Mouse (Mus musculus): ENCODE results near the gene Gm10300. TPM values are rescaled to one million over a fixed set of nuclear protein-coding genes. Genes with fewer than 3 reads are reported as not detected.

Gm10300 gene
- total and polyA plus RNA-seq, 3 experiments: 0.08 TPM; not detected in 2

- Histone ChIP-seq H3K4me3 (replicated peaks in 1 of 3; ENCODE audit: low read depth in 2 of 3, low read length in 2 of 3, poor library complexity in 1 of 3) (no peak overlapping the region), H3K4me2 (ENCODE audit: insufficient read depth, low read depth, poor library complexity, severe bottlenecking) (no peak overlapping the region), H3K9me3 (replicated peaks; ENCODE audit: low read length) (no peaks in the 10 kb centered on the region), H3K36me3 (replicated peaks in 1 of 2; ENCODE audit: control insufficient read depth in 1 of 2, insufficient read depth in 1 of 2, low read length in 1 of 2) (no peaks in the 10 kb centered on the region), H3K9ac (ENCODE audit: insufficient read depth, low read depth) (no peak overlapping the region), H3K27me3 (replicated peaks) (no peaks in the 10 kb centered on the region), H3K27ac (ENCODE audit: insufficient read depth, low read depth) (no peak overlapping the region), H3K79me2 (replicated peaks; ENCODE audit: control insufficient read depth, extremely low read depth, insufficient read depth, poor library complexity, severe bottlenecking) (no peaks in the 10 kb centered on the region), H3K4me1 (ENCODE audit: control insufficient read depth in 1 of 2, insufficient read depth in 2 of 2) (peaks cover 0 to 31% of the 10 kb centered on the region in 2 experiments; a peak in 2 of 4 replicates)
- no peak for DNase-seq (ENCODE audit: extremely low read depth)
- no peak for TF ChIP-seq NELFE (IDR thresholded peaks at IDR 0.05; ENCODE audit: low read depth, low read length)
- no peak for TF ChIP-seq USF2 (conservative IDR thresholded peaks at IDR 0.05; ENCODE audit: low read depth, low read length)
- no peak for TF ChIP-seq JUND (conservative IDR thresholded peaks at IDR 0.05; ENCODE audit: low read depth, low read length)
- no peak for TF ChIP-seq CHD1 (IDR thresholded peaks at IDR 0.05; ENCODE audit: low read depth, low read length)
- TF ChIP-seq CTCF (conservative IDR thresholded peaks at IDR 0.05 in 1 of 2, IDR thresholded peaks at IDR 0.05 in 1 of 2; ENCODE audit: low read depth in 2 of 2, low read length in 2 of 2): peak in 1 of 2 experiments; percentile 51; a peak in 3 of 4 replicates
- TF ChIP-seq ZC3H11A (IDR thresholded peaks at IDR 0.05; ENCODE audit: low read depth, low read length): no peak
- no peak for TF ChIP-seq EP300 (IDR thresholded peaks at IDR 0.05; ENCODE audit: low read length)
- TF ChIP-seq RAD21 (IDR thresholded peaks at IDR 0.05; ENCODE audit: low read depth, low read length): peak; percentile 30
- TF ChIP-seq NRF1 (IDR thresholded peaks at IDR 0.05; ENCODE audit: low read depth, low read length): no peak
- TF ChIP-seq SMC3 (IDR thresholded peaks at IDR 0.05; ENCODE audit: low read depth, low read length): 0 out of 2 replicates have a peak, but pooled peaks have one; percentile 24
- TF ChIP-seq ZNF384 (IDR thresholded peaks at IDR 0.05; ENCODE audit: low read depth, low read length): peak; percentile 30; the same call in 1 of the 2 replicates
- in situ Hi-C loops (cut with MboI; ENCODE audit: low pct_ligation_motif_present, low pct_unique_long_range_greater_than_20kb, low sequenced_read_pairs) (no loop called here), dilution Hi-C loops (cut with MboI; ENCODE audit: extremely low pct_ligation_motif_present, extremely low pct_unique_long_range_greater_than_20kb, low sequenced_read_pairs) (no loop called here)
These were observed 41.3 kb upstream of the Gm10300 start for GRCm38 (mm10) chr4:132033183-132033582.

- Histone ChIP-seq H3K27ac (ENCODE audit: insufficient read depth, low read depth) (no peak overlapping the region), H3K36me3 (replicated peaks in 1 of 2; ENCODE audit: control insufficient read depth in 1 of 2, insufficient read depth in 1 of 2, low read length in 1 of 2) (no peaks in the 10 kb centered on the region), H3K27me3 (replicated peaks) (no peaks in the 10 kb centered on the region), H3K4me2 (ENCODE audit: insufficient read depth, low read depth, poor library complexity, severe bottlenecking) (no peak overlapping the region), H3K79me2 (replicated peaks; ENCODE audit: control insufficient read depth, extremely low read depth, insufficient read depth, poor library complexity, severe bottlenecking) (no peaks in the 10 kb centered on the region), H3K4me1 (ENCODE audit: control insufficient read depth in 1 of 2, insufficient read depth in 2 of 2) (peaks cover 0 to 31% of the 10 kb centered on the region in 2 experiments; a peak in 2 of 4 replicates), H3K9me3 (replicated peaks; ENCODE audit: low read length) (no peaks in the 10 kb centered on the region), H3K4me3 (replicated peaks in 1 of 3; ENCODE audit: low read depth in 2 of 3, low read length in 2 of 3, poor library complexity in 1 of 3) (no peak overlapping the region), H3K9ac (ENCODE audit: insufficient read depth, low read depth) (no peak overlapping the region)
- in situ Hi-C loops (cut with MboI; ENCODE audit: low pct_ligation_motif_present, low pct_unique_long_range_greater_than_20kb, low sequenced_read_pairs) (no loop called here), dilution Hi-C loops (cut with MboI; ENCODE audit: extremely low pct_ligation_motif_present, extremely low pct_unique_long_range_greater_than_20kb, low sequenced_read_pairs) (no loop called here)
- TF ChIP-seq ZNF384 (IDR thresholded peaks at IDR 0.05; ENCODE audit: low read depth, low read length) (no peak), IRF4 (IDR thresholded peaks at IDR 0.05; ENCODE audit: low read depth, low read length) (no peak), MEF2A (IDR thresholded peaks at IDR 0.05; ENCODE audit: borderline replicate concordance, low read depth, low read length) (no peak), NRF1 (IDR thresholded peaks at IDR 0.05; ENCODE audit: low read depth, low read length) (no peak), JUND (conservative IDR thresholded peaks at IDR 0.05; ENCODE audit: low read depth, low read length) (no peak), CTCF (conservative IDR thresholded peaks at IDR 0.05 in 1 of 2, IDR thresholded peaks at IDR 0.05 in 1 of 2; ENCODE audit: low read depth in 2 of 2, low read length in 2 of 2) (no peak), PAX5 (IDR thresholded peaks at IDR 0.05; ENCODE audit: low read length) (no peak), MXI1 (IDR thresholded peaks at IDR 0.05; ENCODE audit: low read depth, low read length) (no peak), CHD2 (IDR thresholded peaks at IDR 0.05; ENCODE audit: low read length) (no peak), NELFE (IDR thresholded peaks at IDR 0.05; ENCODE audit: low read depth, low read length) (no peak), RCOR1 (conservative IDR thresholded peaks at IDR 0.05; ENCODE audit: low read depth, low read length) (no peak), BHLHE40 (IDR thresholded peaks at IDR 0.05; ENCODE audit: low read depth, low read length) (no peak), MAZ (IDR thresholded peaks at IDR 0.05; ENCODE audit: low read depth, low read length) (no peak)
- no peak for DNase-seq (ENCODE audit: extremely low read depth)
These were observed 40.3 kb upstream of the Gm10300 start for GRCm38 (mm10) chr4:132034242-132034641.

All from CH12.LX (cell line).